Mouse (Mus musculus) gastrocnemius, adult 2 months (tissue): ENCODE data around the gene Noc4l. TPM values are rescaled to one million over a fixed set of nuclear protein-coding genes. Genes with fewer than 3 reads are reported as not detected.

Experiments
- DNase-seq: peaks from one replicate; pipeline ENCODE4 v3.0.0; 2022
- H3K27ac ChIP-seq: fragments of 200-600 bp; 2 replicates; pipeline ENCODE4 v1.8.1; 2022; ENCODE audit warnings: mild to moderate bottlenecking
- H3K4me3 ChIP-seq: fragments of 200-600 bp; 2 replicates; pipeline ENCODE4 v1.8.1; 2022; ENCODE audit warnings: mild to moderate bottlenecking, moderate library complexity
- CTCF ChIP-seq: fragments of 200-600 bp; IDR thresholded peaks from 2 replicates; pipeline ENCODE4 v1.8.1; 2022; ENCODE audit warnings: antibody characterized with exemption, mild to moderate bottlenecking, moderate library complexity
- intact Hi-C: fragments of 180-260 bp; cut with DNase I; formaldehyde crosslinking; loops from one replicate; pipeline ENCODE4 v1.15.1; 2025
- microRNA-seq: library from miRNA; unstranded; fragments of <30 nt; microRNA quantifications from one replicate; pipeline ENCODE4 v1.2.0, GENCODE M21; 2021
- total RNA-seq, 2 experiments: library from RNA; stranded (reverse); gene quantifications; 2 replicates each; pipeline ENCODE4 v1.2.3; 2021

Noc4l gene
- total RNA-seq, 2 experiments from 2014 or later: 15.1 to 15.6 TPM

- TF ChIP-seq CTCF: no peak
- Histone ChIP-seq H3K27ac (no peak overlapping the region), H3K4me3 (no peak overlapping the region)
- no peak for DNase-seq
- intact Hi-C loops: no loop called here
Measured at GRCm38 (mm10) chr5:110605531-110606221, 47.5 kb downstream of the Noc4l start.

GRCm38 (mm10) chr5:110604311-110604710 lies 48.9 kb downstream of the Noc4l start:
- intact Hi-C loops: no loop called here
- no peak overlapping the region for H3K27ac ChIP-seq
- TF ChIP-seq CTCF: no peak
- DNase-seq: no peak
- no peak overlapping the region for H3K4me3 ChIP-seq

- H3K4me3 ChIP-seq: no peak overlapping the region
- TF ChIP-seq CTCF: no peak
- intact Hi-C loops: no loop called here
- DNase-seq: no peak
- no peak overlapping the region for H3K27ac ChIP-seq
Measured at GRCm38 (mm10) chr5:110603016-110603685, 50.1 kb downstream of the Noc4l start.

Small RNA genes within 50 kb of the gene (microRNA-seq; reads per million reads assigned to microRNA genes)
- not detected for gene Mir7026

Other genes starting within 250 kb of the Noc4l start
- 10 to 100 TPM; 32.7 to 36.8 TPM for gene Fbrsl1, start 204.9 kb downstream of the Noc4l start, total RNA-seq
- gene Galnt9, start 109.1 kb downstream of the Noc4l start, total RNA-seq: not detected
- gene Ddx51, start within 50 bp of the Noc4l start, total RNA-seq: 1 to 10 TPM; 7.3 to 9.4 TPM
- gene Ep400, start 117.3 kb upstream of the Noc4l start, total RNA-seq: 10 to 100 TPM; 20.2 to 22.9 TPM
- 10 to 100 TPM in 1 of 2 experiments, 1 to 10 TPM in 1; 8.7 to 13.8 TPM for gene Pus1, start 127.2 kb upstream of the Noc4l start, total RNA-seq
- 10 to 100 TPM; 49.1 to 70.6 TPM for gene Ulk1, start 156.7 kb upstream of the Noc4l start, total RNA-seq
- gene Hscb, start 186.4 kb upstream of the Noc4l start, total RNA-seq: 10 to 100 TPM; 14.1 to 19.4 TPM
- gene Chek2, start 186.6 kb upstream of the Noc4l start, total RNA-seq: 1 to 10 TPM in 1 of 2 experiments, under 1 TPM in 1; 0.92 to 1.1 TPM
- 10 to 100 TPM; 11.9 to 16.6 TPM for gene Ttc28, start 226.4 kb upstream of the Noc4l start, total RNA-seq